Mouse (Mus musculus): ENCODE measurements around the gene Kank4. TPM values are rescaled to one million over a fixed set of nuclear protein-coding genes. Genes with fewer than 3 reads are reported as not detected.
"Not testable (repeated sequence)": the region's sequence is repeated elsewhere in the genome, so short reads cannot be mapped to it uniquely, and the experiment has no call there.

Gene Kank4
- polyA plus RNA-seq, 2 experiments from 2014 or later, result not detected

DNA sequence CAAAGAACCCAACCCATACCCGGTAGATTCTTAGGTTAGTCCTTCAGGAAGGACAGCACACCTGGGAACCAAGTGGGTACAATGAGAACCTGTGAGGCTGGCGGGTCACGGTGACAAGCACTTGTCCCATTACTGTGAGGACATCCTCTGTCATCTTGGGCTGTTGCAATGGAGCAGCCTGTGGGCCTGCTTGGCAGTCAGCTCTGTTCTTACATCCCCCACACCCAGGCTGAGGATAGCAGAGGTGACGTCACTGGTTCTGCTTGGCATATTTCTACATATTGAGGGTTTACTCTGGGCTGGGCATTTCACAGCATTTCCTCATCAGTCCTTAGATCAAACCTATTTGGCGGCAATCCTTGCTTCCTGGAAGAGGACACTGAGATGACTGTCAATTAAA is 43.6 kb downstream of the Kank4 start:
- no peak for ATAC-seq

DNA sequence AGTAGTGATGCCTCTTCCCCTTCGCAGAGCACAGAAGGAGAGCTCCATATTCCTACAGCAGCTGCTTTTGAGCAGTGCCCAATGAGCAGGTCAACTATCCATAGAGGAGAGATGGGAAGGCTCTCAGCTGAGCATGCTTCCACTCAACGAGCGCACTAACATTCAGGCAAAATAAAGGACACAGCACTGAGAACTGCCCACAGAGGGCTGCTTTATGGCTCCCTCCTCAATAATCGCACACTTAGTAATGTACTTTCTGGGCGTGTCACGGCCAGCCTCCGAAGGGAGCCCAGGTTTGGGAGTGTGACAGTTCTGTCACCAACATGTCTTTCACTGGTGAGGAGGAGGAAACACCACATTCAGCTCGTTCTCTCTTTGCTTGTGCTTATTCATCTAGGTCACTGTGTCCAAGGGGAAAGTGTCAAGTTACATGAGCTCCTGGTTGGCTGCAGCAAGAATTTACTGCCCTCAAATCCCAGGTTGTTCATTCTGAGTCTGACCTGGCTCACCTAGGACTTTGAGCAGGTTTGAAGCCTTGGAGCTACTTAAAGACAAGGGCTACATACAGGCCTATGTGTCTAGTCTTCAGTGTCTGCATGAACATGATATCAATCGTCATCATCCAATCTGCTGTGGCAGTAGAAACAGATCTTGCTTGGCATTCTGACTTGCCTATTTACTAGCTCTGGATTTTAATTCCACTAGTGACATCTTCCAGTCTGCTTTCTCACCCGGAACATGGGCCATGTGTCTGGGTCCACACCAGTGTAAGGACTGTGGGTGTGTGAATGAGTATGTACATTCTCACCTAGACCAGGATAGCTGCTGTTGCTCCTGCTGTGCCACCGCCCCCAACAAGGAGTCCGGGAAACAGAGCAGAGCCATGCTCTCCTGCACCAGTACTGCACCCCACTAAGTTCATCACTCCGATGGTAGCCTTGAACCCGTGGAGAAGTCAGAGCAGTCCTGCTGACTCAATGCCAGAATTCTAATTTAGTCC is 49.9 kb downstream of the Kank4 start:
- no peak for ATAC-seq

DNA sequence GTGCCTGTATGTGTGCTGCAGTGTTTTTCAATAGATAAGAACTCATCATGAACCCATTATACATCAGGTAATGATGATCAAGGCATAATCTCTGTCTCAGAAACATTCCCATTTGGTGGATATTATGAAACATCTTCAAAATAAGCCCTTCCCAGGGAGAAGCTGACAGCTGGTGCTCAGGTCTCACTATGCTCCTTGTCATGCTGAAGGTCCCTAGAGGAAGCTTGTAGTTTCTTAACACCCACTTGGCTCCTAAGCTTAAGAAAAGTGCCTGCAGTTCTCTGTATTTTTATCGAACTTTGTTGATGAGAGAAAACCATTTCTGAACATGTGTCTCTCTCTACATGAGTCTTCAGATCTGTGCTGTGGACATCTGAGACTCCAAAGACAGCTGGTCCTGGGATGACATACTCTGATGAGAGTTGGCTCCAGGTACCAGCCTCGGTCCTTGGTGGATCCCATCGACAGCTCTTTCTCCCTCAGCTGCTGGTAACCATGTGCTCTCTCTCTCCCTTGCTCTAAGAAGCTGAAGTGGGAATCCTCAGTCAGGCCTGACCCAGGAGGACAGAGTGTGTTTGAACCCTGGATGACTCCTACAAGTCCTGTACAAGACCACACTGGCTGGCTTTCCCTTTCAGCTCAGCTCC is 58.3 kb downstream of the Kank4 start:
- no peak for ATAC-seq

GRCm38 (mm10) chr4:98758012-98758821 is 59.1 kb downstream of the Kank4 start:
- no peak for ATAC-seq

GRCm38 (mm10) chr4:98756141-98756540 is 61.2 kb downstream of the Kank4 start:
- no peak for ATAC-seq

GRCm38 (mm10) chr4:98754456-98754855 is 62.9 kb downstream of the Kank4 start:
- ATAC-seq, result no peak

DNA sequence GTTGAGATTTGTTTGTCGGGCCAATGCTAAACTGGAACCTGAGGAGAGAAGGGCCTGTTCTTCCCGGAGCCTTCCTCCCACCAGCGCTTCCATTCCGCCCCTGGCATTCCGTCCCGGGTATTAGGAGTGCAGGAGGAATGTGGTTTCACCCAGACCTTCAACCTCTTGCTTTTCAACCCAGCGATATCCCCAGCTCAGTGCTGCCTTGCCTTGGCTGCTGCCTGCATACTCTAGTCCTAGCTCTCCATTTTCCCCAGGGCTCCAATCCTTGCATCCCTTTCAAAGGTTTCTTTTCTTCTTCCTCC is 73.5 kb downstream of the Kank4 start:
- ATAC-seq, result no peak

DNA sequence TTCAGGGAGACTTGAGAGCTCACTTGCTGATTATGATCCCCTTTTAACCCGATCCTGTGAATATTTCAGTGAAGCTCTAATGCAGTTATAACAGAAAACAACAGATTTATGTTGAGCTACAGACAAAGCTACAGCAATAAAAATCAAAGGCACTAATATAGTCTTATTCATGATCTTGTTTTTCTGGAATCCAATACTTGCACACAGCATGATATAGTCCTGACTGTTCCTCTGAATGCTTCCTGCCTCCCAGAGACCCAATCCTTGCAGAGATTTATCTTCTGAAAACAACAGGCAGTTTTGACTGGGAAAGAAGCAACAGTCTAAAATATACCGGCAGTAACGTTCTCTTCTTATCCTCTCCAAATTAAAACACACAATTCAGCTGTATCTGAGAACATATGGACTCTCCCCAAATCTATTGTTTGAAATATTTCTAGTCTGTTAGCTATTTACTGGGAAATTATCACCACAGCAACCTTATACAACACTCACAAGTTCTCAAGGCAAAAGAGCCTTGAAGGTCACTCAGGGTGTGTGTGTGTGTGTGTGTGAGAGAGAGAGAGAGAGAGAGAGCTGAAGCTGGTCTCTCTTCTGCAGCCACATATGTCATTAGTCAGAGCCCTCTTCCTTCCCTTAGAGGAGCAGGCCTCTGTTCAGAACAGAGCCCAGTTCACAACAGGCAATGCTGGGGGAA is 74.0 kb downstream of the Kank4 start:
- ATAC-seq, result no peak

DNA sequence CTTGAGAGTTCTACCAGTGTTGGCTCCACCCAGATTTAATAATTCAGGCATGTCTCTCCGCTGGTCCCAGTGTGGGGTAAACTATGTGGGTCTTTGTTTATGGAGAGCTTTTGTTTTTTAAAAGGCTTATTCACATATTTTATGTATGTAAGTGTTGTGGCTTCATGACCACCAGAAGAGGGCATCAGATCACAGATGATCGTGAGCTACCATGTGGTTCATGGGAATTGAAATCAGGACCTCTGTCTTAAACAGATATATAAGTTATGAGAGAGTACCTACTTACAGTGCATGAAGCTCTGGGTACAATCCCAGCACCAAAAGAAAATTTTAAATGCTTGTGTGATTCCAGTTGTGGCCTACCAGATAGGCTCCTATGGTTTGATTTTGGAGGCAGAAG is 77.6 kb downstream of the Kank4 start:
- ATAC-seq, result no peak

- ATAC-seq, result no peak
Observed at GRCm38 (mm10) chr4:98733660-98734059, 83.7 kb downstream of the Kank4 start.

DNA sequence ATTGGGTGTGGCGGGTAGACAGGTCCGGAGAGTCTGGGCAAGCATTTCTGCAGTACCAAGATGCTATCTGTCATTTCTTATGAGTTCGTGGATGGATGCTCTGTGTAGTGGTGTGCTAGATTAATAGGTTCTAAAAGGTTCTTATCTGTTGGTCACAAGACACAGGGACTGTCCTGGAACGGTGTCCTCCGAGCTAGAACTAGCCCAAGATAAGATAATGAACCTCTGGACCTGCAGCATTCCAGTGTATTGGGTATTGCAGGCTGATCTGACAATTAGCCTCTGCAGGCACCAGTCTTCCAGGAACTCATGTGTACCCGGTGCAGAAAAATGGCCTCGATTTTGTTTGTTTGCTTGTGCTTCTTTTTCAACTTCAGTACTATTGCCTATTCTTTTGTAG is 88.6 kb downstream of the Kank4 start:
- no peak for ATAC-seq

DNA sequence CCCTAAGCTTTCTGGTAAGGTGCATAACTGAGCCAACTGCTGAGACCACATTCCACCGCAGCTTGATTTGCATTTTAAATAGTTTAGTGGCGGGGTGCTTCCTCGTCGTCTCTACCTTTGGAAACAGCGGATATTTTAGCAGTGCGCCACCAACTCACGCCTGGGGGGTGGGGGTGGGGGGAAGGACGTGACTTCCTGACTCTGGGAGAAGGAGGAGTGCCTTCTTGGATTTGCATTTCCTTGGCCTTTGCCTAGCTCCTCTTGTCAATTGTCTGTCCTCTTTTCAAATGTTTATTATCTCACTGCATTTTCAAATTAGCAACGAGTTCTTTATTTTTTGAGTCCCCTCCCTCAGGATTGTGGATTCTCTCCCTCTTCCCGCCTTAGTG is 89.4 kb downstream of the Kank4 start:
- no peak for ATAC-seq

DNA sequence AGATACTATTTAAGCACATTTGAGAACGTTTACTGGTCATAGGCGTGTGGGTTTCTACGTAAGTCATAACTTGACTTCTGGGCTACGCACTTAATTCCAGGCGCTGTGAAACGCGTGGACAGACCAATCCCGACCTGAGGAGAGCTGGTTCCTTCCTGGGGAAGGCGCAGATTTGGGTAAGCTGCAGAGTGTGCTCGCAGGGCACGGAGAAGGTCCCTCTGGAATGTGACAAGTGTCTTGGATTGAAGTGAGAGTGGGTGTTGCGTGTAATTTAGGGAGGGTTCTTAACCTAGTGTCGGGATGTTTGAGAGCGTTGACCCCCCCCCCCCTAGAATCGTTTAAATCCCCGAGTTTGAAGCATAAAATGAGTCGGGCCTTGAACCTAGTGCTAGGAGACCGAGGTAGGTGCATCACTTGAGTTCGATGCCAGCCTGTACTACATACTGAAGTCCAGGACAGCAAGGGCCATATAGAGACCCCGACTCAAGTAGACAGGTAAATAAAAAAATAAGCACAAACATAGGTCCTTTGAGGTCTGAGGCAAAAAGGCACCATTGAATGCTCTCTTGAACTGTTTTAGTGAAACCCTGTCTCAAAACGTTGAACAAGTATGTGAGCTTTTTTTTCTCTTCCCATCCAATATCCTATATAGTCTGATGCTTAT is 89.9 kb downstream of the Kank4 start:
- ATAC-seq, result no peak

GRCm38 (mm10) chr4:98726590-98727237 is 90.6 kb downstream of the Kank4 start, which contains the start of gene L1td1:
TSS of gene L1td1 (plus strand) at chr4:98726734.
- ATAC-seq, result no peak

- no peak for ATAC-seq
Observed at GRCm38 (mm10) chr4:98725439-98725838, 91.9 kb downstream of the Kank4 start.

- not testable (repeated sequence) for ATAC-seq
Observed at GRCm38 (mm10) chr4:98724682-98725081, 92.7 kb downstream of the Kank4 start.

GRCm38 (mm10) chr4:98722454-98722853 is 94.9 kb downstream of the Kank4 start:
- peak; percentile 62 for ATAC-seq

DNA sequence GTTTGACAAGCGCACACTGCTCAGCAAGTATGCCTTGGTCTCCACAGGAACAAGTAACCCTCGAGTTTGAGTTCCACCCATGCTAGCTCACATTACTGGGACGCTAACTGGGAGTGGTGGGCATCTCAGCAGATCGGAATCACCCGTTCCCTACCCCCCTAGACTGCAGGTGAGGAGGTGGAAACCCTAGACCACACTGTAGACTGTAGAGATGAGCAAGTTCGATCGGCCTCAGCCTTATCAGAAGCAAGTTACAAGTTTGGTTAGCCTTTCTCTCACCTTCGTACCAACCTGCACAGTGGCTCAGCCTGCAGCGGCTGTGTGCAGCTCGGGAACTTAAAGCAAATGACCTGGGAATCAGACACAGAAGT is 98.8 kb downstream of the Kank4 start:
- ATAC-seq, result no peak

- no peak for ATAC-seq
Observed at GRCm38 (mm10) chr4:98717735-98718546, 99.4 kb downstream of the Kank4 start.

GRCm38 (mm10) chr4:98710891-98711290 is 106.4 kb downstream of the Kank4 start:
- no peak for ATAC-seq
